Mouse (Mus musculus) liver, embryonic 11.5 days (tissue): ENCODE data around the gene Pld5. TPM values are rescaled to one million over a fixed set of nuclear protein-coding genes. Genes with fewer than 3 reads are reported as not detected.

Source experiments
- ATAC-seq: fragments of 200-750 bp; cut with Nextera tagmentation; replicated peaks from 2 replicates; pipeline ENCODE4 v1.8.0; 2017; ENCODE audit warnings: moderate number of reproducible peaks, mild to moderate bottlenecking, moderate TSS enrichment, moderate library complexity; ENCODE audit not compliant: low FRiP score
- DNase-seq: peaks from one replicate; pipeline ENCODE4 v3.0.0-alpha.2; 2017; ENCODE audit warnings: low spot score
- H3K27ac ChIP-seq: fragments of 300-500 bp; sonication (generic); 2 replicates; pipeline ENCODE4 v1.5.1; 2014; ENCODE audit warnings: mild to moderate bottlenecking, low read depth, low read length, control low read depth
- H3K27me3 ChIP-seq: fragments of 300-500 bp; sonication (generic); replicated peaks from 2 replicates; pipeline ENCODE4 v1.6.1; 2014; ENCODE audit warnings: low read length, mixed read lengths; ENCODE audit not compliant: control insufficient read depth, insufficient read depth
- H3K36me3 ChIP-seq: fragments of 300-500 bp; sonication (generic); 2 replicates; pipeline ENCODE4 v1.6.1; 2014; ENCODE audit warnings: mild to moderate bottlenecking, low read length, moderate library complexity, mixed read lengths; ENCODE audit not compliant: control insufficient read depth, insufficient read depth
- H3K4me1 ChIP-seq: fragments of 300-500 bp; sonication (generic); replicated peaks from 2 replicates; pipeline ENCODE4 v1.6.1; 2014; ENCODE audit warnings: low read length, mixed read lengths; ENCODE audit not compliant: control insufficient read depth, insufficient read depth
- H3K4me2 ChIP-seq: fragments of 300-500 bp; sonication (generic); 2 replicates; pipeline ENCODE4 v1.6.1; 2014; ENCODE audit warnings: mild to moderate bottlenecking, control low read depth, moderate library complexity
- H3K4me3 ChIP-seq: fragments of 300-500 bp; sonication (generic); 2 replicates; pipeline ENCODE4 v1.5.1; 2014; ENCODE audit warnings: low read depth, low read length, control low read depth
- H3K9ac ChIP-seq: fragments of 300-500 bp; sonication (generic); 2 replicates; pipeline ENCODE4 v1.6.1; 2014; ENCODE audit warnings: low read depth, low read length, control low read depth
- H3K9me3 ChIP-seq: fragments of 300-500 bp; sonication (generic); 2 replicates; pipeline ENCODE4 v1.6.1; 2016; ENCODE audit warnings: low read length, inconsistent platforms, mixed read lengths; ENCODE audit not compliant: control insufficient read depth
- WGBS: fragments of 180-500 bp; shearing (Covaris S2); extraction: QIAGEN DNeasy Blood & Tissue Kit; methylation state at CpG from one replicate; pipeline ENCODE4 v1.1.7; 2014; 5-methylcytosine and 5-hydroxymethylcytosine counted together
- polyA plus RNA-seq: library from polyadenylated mRNA; unstranded; fragments of >200 nt; fragmentation: Nextera tagmentation; extraction: Ambion mirVana; gene quantifications from 2 replicates; pipeline ENCODE4 v1.2.1, GENCODE M21; 2014

The Pld5 gene
- polyA plus RNA-seq, 1 experiment from 2014 or later: 0.37 TPM

- H3K4me2 ChIP-seq: no peak overlapping the region
- no peak overlapping the region for H3K4me3 ChIP-seq
- no peak for DNase-seq
- no peaks in the 10 kb centered on the region for H3K4me1 ChIP-seq
- H3K9ac ChIP-seq: no peak overlapping the region
- ATAC-seq: no peak
- WGBS: 80% methylated on average over 6 of the region's 6 CpGs
- H3K9me3 ChIP-seq: no peaks in the 10 kb centered on the region
- H3K27me3 ChIP-seq: no peaks in the 10 kb centered on the region
- H3K27ac ChIP-seq: no peak overlapping the region
- H3K36me3 ChIP-seq: no peaks in the 10 kb centered on the region
These were observed 77.9 kb downstream of the Pld5 start for GRCm38 (mm10) chr1:176197036-176197766.

DNA sequence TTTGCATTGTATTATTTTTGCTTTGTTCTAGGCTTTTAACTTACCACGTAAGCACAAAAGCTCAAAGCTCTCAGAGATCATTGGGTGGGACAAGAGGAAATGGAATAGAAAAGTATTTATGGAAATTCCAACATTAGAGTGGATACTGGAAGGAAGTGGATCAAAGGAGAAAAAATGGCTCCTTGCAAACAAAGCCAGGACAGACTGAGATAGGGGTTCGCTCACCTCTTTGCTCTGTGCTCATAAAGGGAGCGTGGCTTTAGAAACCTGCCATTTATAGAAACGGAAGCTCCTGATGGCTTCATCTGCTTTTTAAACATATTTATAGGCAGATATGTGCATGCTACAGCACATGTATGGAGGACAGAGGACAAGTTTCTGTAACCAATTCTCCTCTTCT is 78.8 kb downstream of the Pld5 start:
- Histone ChIP-seq H3K4me3 (no peak overlapping the region), H3K4me1 (no peaks in the 10 kb centered on the region), H3K9me3 (no peaks in the 10 kb centered on the region), H3K36me3 (no peaks in the 10 kb centered on the region), H3K27ac (no peak overlapping the region), H3K27me3 (no peaks in the 10 kb centered on the region), H3K4me2 (no peak overlapping the region), H3K9ac (no peak overlapping the region)
- WGBS: 88% methylated on average over 4 of the region's 4 CpGs
- no peak for DNase-seq
- no peak for ATAC-seq

DNA sequence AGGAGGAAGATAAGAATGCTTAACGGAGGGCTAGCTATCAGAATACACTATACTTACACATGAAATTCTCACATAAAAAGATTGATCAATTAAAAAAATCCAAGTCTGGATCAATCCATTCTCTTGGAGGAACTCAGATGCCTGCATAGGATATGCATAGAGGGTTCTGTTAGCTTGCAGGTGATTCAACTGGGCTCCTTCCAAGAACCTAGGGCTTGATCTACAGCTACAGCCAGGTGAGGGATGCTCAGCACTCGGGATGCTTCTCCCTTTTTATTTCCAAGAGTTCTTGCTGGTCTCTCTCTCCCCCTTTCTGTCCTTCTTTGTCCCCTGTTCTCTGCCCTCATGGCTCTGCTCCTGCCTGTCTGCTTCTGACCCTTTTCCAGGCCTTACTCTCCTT is 80.4 kb downstream of the Pld5 start:
- no peaks in the 10 kb centered on the region for H3K4me1 ChIP-seq
- WGBS: 65% methylated on average over 2 of the region's 2 CpGs
- no peak overlapping the region for H3K9ac ChIP-seq
- no peak overlapping the region for H3K27ac ChIP-seq
- no peaks in the 10 kb centered on the region for H3K27me3 ChIP-seq
- no peak for DNase-seq
- ATAC-seq: no peak
- H3K36me3 ChIP-seq: no peaks in the 10 kb centered on the region
- H3K4me2 ChIP-seq: no peak overlapping the region
- H3K4me3 ChIP-seq: no peak overlapping the region
- no peaks in the 10 kb centered on the region for H3K9me3 ChIP-seq

GRCm38 (mm10) chr1:176183991-176184390 is 91.1 kb downstream of the Pld5 start:
- H3K4me1 ChIP-seq: no peaks in the 10 kb centered on the region
- ATAC-seq: no peak
- H3K36me3 ChIP-seq: no peaks in the 10 kb centered on the region
- WGBS: 77% methylated on average over 6 of the region's 6 CpGs
- H3K9me3 ChIP-seq: no peaks in the 10 kb centered on the region
- H3K27ac ChIP-seq: no peak overlapping the region
- H3K27me3 ChIP-seq: no peaks in the 10 kb centered on the region
- H3K9ac ChIP-seq: no peak overlapping the region
- H3K4me3 ChIP-seq: no peak overlapping the region
- no peak for DNase-seq
- H3K4me2 ChIP-seq: no peak overlapping the region

DNA sequence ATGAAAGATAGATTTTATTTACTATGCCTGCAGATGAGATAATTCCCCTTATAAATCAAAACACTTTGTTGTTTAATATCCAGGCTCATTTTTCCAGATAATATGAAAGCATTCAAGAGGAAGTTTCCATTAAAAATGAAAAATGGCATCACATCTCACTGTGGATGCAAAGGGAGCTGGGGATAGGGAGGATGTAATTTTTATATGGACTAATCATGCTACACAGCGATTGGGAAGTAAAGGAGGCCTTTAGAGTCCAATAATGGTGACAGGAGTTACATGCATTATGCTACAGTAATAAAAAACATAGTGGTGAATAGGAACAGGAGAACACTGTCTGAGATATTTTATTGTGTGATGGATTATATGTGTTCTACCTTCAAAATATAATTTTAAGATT is 100.1 kb downstream of the Pld5 start:
- Histone ChIP-seq H3K9ac (no peak overlapping the region), H3K4me3 (no peak overlapping the region), H3K4me1 (no peaks in the 10 kb centered on the region), H3K9me3 (no peaks in the 10 kb centered on the region), H3K4me2 (no peak overlapping the region), H3K36me3 (no peaks in the 10 kb centered on the region), H3K27me3 (no peaks in the 10 kb centered on the region), H3K27ac (no peak overlapping the region)
- ATAC-seq (no peak), DNase-seq (no peak)
- 63% methylated on average over 1 of the region's 1 CpGs for WGBS

GRCm38 (mm10) chr1:176167784-176168183 is 107.3 kb downstream of the Pld5 start:
- 53% methylated on average over 5 of the region's 5 CpGs for WGBS
- Histone ChIP-seq H3K4me2 (no peak overlapping the region), H3K27ac (no peak overlapping the region), H3K4me3 (no peak overlapping the region), H3K9ac (no peak overlapping the region), H3K9me3 (no peaks in the 10 kb centered on the region), H3K36me3 (no peaks in the 10 kb centered on the region), H3K27me3 (no peaks in the 10 kb centered on the region), H3K4me1 (no peaks in the 10 kb centered on the region)
- ATAC-seq: no peak
- no peak for DNase-seq

DNA sequence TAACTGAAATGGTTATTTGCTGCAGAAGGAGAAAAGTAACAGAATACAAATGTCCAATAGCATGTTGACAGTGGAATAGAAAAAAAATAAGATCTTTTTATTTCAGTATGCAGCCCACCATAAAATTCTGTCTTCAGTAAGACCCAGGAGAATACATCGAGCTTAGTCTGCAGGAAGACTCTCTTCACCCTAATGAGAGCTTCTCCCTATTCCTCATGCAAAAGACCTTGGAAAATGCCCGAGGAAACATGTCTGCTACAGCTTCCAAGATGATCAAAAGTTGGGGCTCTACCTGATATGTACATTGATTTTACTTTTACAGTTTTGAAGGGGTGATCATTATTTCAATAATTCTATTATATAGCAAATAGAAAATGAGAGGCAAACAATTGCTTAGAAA is 108.0 kb downstream of the Pld5 start:
- no peaks in the 10 kb centered on the region for H3K4me1 ChIP-seq
- H3K27me3 ChIP-seq: no peaks in the 10 kb centered on the region
- no peak overlapping the region for H3K27ac ChIP-seq
- 54% methylated on average over 2 of the region's 2 CpGs for WGBS
- no peak overlapping the region for H3K9ac ChIP-seq
- no peak for DNase-seq
- no peaks in the 10 kb centered on the region for H3K36me3 ChIP-seq
- H3K4me2 ChIP-seq: no peak overlapping the region
- no peaks in the 10 kb centered on the region for H3K9me3 ChIP-seq
- H3K4me3 ChIP-seq: no peak overlapping the region
- ATAC-seq: no peak

- 65% methylated on average over 6 of the region's 6 CpGs for WGBS
- no peak for DNase-seq
- no peak for ATAC-seq
- no peak overlapping the region for H3K4me3 ChIP-seq
- H3K4me1 ChIP-seq: no peaks in the 10 kb centered on the region
- no peaks in the 10 kb centered on the region for H3K36me3 ChIP-seq
- H3K27ac ChIP-seq: no peak overlapping the region
- H3K27me3 ChIP-seq: no peaks in the 10 kb centered on the region
- no peaks in the 10 kb centered on the region for H3K9me3 ChIP-seq
- H3K9ac ChIP-seq: no peak overlapping the region
- no peak overlapping the region for H3K4me2 ChIP-seq
These were observed 129.8 kb downstream of the Pld5 start for GRCm38 (mm10) chr1:176145306-176145705.

GRCm38 (mm10) chr1:176134379-176134778 is 140.7 kb downstream of the Pld5 start:
- WGBS: 86% methylated on average over 8 of the region's 8 CpGs

More at GRCm38 (mm10) chr1:176134379-176134778, 140.7 kb downstream of the Pld5 start:
- no peaks in the 10 kb centered on the region for H3K36me3 ChIP-seq
- no peaks in the 10 kb centered on the region for H3K9me3 ChIP-seq
- no peaks in the 10 kb centered on the region for H3K4me1 ChIP-seq
- no peak for DNase-seq
- no peak overlapping the region for H3K27ac ChIP-seq
- no peaks in the 10 kb centered on the region for H3K27me3 ChIP-seq
- no peak overlapping the region for H3K4me2 ChIP-seq
- no peak overlapping the region for H3K4me3 ChIP-seq
- H3K9ac ChIP-seq: no peak overlapping the region
- no peak for ATAC-seq
